Mouse (Mus musculus): ENCODE measurements around the gene Cebpe. TPM values are rescaled to one million over a fixed set of nuclear protein-coding genes. Genes with fewer than 3 reads are reported as not detected.

The Cebpe gene
- polyA plus RNA-seq, 1 experiment, result 0.05 TPM

DNA sequence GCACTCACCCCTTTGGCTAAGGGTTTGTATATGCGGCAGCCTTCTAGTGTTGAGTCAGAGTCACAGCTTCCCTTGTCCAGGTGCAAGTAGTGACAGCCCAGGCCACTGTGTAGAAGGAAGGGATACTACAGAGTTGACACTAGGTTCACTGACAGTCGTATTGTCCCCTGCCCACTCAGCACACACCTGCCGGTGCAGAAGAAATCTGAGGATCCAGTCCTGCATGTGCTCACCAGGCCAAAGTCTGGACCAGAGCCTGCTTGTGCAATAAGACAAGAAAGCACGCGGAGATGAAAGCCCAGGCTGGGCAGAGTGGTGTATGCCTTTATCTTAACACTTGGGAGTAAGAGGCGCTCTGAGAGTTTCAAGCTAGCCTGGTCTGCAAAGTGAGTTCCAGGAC, 16.9 kb downstream of the Cebpe start:
- Histone ChIP-seq H3K4me3 (replicated peaks) (no peak overlapping the region), H3K4me1 (ENCODE audit: control insufficient read depth) (no peaks in the 10 kb centered on the region), H3K36me3 (ENCODE audit: control insufficient read depth) (peaks cover 37% of the 10 kb centered on the region), H3K27me3 (ENCODE audit: control insufficient read depth) (peaks cover 6% of the 10 kb centered on the region), H3K9me3 (ENCODE audit: control insufficient read depth, low read length) (no peaks in the 10 kb centered on the region)
- TF ChIP-seq GATA1 (IDR thresholded peaks at IDR 0.05; ENCODE audit: low read length), result no peak
- TF ChIP-seq TAL1 (IDR thresholded peaks at IDR 0.05; ENCODE audit: low read length), result no peak

- Histone ChIP-seq H3K27me3 (ENCODE audit: control insufficient read depth) (no peaks in the 10 kb centered on the region), H3K36me3 (ENCODE audit: control insufficient read depth) (peaks cover 53% of the 10 kb centered on the region), H3K4me3 (replicated peaks) (peak overlapping the region; percentile 100), H3K4me1 (ENCODE audit: control insufficient read depth) (peaks cover 46% of the 10 kb centered on the region), H3K9me3 (ENCODE audit: control insufficient read depth, low read length) (no peaks in the 10 kb centered on the region)
- TF ChIP-seq GATA1 (IDR thresholded peaks at IDR 0.05; ENCODE audit: low read length) (no peak), TAL1 (IDR thresholded peaks at IDR 0.05; ENCODE audit: low read length) (no peak)
Measured at GRCm38 (mm10) chr14:54687251-54687650, 24.7 kb downstream of the Cebpe start.

DNA sequence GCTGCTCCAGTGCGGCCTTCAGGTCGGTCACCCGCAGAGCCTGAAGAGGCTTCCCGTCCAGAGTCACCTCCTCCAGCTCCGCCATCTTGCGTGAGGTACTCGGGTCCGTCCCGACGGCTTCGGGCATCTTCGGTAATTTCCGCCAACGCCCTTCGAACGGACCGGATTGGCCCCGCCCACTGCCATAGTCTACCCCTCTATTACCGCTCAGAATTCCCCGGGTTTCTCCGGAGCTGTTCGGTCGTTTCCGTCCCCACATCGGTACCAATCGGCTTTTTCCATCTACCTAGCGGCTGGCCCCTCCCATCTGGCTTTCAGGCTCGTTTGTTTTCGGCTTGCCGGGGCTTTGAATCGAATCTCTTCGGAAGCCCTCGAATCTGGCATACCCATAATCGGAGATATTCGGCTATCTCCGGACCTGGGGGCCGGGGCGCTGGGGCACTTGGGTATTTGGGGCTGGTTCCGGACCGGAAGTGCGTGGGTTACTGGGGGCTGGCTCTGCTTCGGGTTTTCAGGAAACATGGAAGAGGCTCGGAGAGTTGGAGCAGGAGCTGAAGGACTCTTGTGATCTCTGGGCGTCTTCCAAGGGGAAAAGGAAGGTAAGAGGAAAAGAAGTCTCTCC, 25.3 kb downstream of the Cebpe start, which contains the start of gene Acin1:
TSS of gene Acin1 (minus strand) at position 410 of the 622 bp plus-strand sequence.
- Histone ChIP-seq H3K36me3 (ENCODE audit: control insufficient read depth) (peaks cover 59% of the 10 kb centered on the region), H3K27me3 (ENCODE audit: control insufficient read depth) (no peaks in the 10 kb centered on the region), H3K4me3 (replicated peaks) (peak within 1 kb of the TSS; percentile 100), H3K9me3 (ENCODE audit: control insufficient read depth, low read length) (no peaks in the 10 kb centered on the region), H3K4me1 (ENCODE audit: control insufficient read depth) (peaks cover 52% of the 10 kb centered on the region)
- TF ChIP-seq GATA1 (IDR thresholded peaks at IDR 0.05; ENCODE audit: low read length), result no peak
- no peak for TF ChIP-seq TAL1 (IDR thresholded peaks at IDR 0.05; ENCODE audit: low read length)

GRCm38 (mm10) chr14:54686063-54686521, 25.9 kb downstream of the Cebpe start, which contains the start of gene 1700123O20Rik:
Gene 1700123O20Rik, plus strand, starts transcription at chr14:54686216.
- Histone ChIP-seq H3K4me1 (ENCODE audit: control insufficient read depth) (peaks cover 52% of the 10 kb centered on the region), H3K27me3 (ENCODE audit: control insufficient read depth) (no peaks in the 10 kb centered on the region), H3K9me3 (ENCODE audit: control insufficient read depth, low read length) (no peaks in the 10 kb centered on the region), H3K4me3 (replicated peaks) (peak within 1 kb of the TSS; percentile 100), H3K36me3 (ENCODE audit: control insufficient read depth) (peaks cover 61% of the 10 kb centered on the region)
- TF ChIP-seq GATA1 (IDR thresholded peaks at IDR 0.05; ENCODE audit: low read length), result peak; percentile 68
- TF ChIP-seq TAL1 (IDR thresholded peaks at IDR 0.05; ENCODE audit: low read length), result no peak

GRCm38 (mm10) chr14:54685471-54685870, 26.5 kb downstream of the Cebpe start:
- Histone ChIP-seq H3K9me3 (ENCODE audit: control insufficient read depth, low read length) (no peaks in the 10 kb centered on the region), H3K27me3 (ENCODE audit: control insufficient read depth) (no peaks in the 10 kb centered on the region), H3K4me1 (ENCODE audit: control insufficient read depth) (peaks cover 52% of the 10 kb centered on the region), H3K4me3 (replicated peaks) (peak overlapping the region; percentile 100), H3K36me3 (ENCODE audit: control insufficient read depth) (peaks cover 58% of the 10 kb centered on the region)
- TF ChIP-seq GATA1 (IDR thresholded peaks at IDR 0.05; ENCODE audit: low read length) (no peak), TAL1 (IDR thresholded peaks at IDR 0.05; ENCODE audit: low read length) (no peak)

- Histone ChIP-seq H3K36me3 (ENCODE audit: control insufficient read depth) (peaks cover 60% of the 10 kb centered on the region), H3K27me3 (ENCODE audit: control insufficient read depth) (no peaks in the 10 kb centered on the region), H3K9me3 (ENCODE audit: control insufficient read depth, low read length) (no peaks in the 10 kb centered on the region), H3K4me3 (replicated peaks) (no peak overlapping the region), H3K4me1 (ENCODE audit: control insufficient read depth) (peaks cover 34% of the 10 kb centered on the region)
- TF ChIP-seq TAL1 (IDR thresholded peaks at IDR 0.05; ENCODE audit: low read length), result no peak
- no peak for TF ChIP-seq GATA1 (IDR thresholded peaks at IDR 0.05; ENCODE audit: low read length)
Measured at GRCm38 (mm10) chr14:54682396-54682795, 29.6 kb downstream of the Cebpe start.

GRCm38 (mm10) chr14:54678657-54679304, 33.2 kb downstream of the Cebpe start:
- peaks cover 17% of the 10 kb centered on the region for H3K4me1 ChIP-seq (ENCODE audit: control insufficient read depth)
- peaks cover 88% of the 10 kb centered on the region for H3K36me3 ChIP-seq (ENCODE audit: control insufficient read depth)
- TF ChIP-seq GATA1 (IDR thresholded peaks at IDR 0.05; ENCODE audit: low read length) (no peak), TAL1 (IDR thresholded peaks at IDR 0.05; ENCODE audit: low read length) (no peak)
- H3K27me3 ChIP-seq (ENCODE audit: control insufficient read depth), result no peaks in the 10 kb centered on the region
- H3K9me3 ChIP-seq (ENCODE audit: control insufficient read depth, low read length), result no peaks in the 10 kb centered on the region
- no peak overlapping the region for H3K4me3 ChIP-seq (replicated peaks)

DNA sequence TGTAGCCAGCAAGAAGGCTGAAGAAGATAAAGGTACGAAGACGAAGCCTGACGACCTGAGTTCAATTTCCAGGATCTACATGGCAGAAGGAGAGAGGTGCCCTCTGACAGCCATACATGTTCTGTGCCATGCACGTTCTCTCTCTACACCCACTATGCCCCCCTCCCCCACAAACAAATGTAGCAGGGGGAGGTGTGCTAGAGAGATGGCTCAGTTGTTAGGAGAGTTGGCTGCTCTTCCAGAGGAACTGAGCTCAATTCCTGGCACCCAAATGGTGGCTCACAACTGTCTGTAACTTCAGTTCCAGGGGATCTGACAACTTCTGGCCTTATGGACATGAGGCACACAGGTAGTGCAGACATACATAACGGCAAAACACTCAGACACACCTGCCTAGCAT, 35.7 kb downstream of the Cebpe start:
- H3K36me3 ChIP-seq (ENCODE audit: control insufficient read depth), result peaks cover 88% of the 10 kb centered on the region
- peaks cover 2% of the 10 kb centered on the region for H3K4me1 ChIP-seq (ENCODE audit: control insufficient read depth)
- TF ChIP-seq GATA1 (IDR thresholded peaks at IDR 0.05; ENCODE audit: low read length) (no peak), TAL1 (IDR thresholded peaks at IDR 0.05; ENCODE audit: low read length) (no peak)
- no peaks in the 10 kb centered on the region for H3K27me3 ChIP-seq (ENCODE audit: control insufficient read depth)
- H3K9me3 ChIP-seq (ENCODE audit: control insufficient read depth, low read length), result no peaks in the 10 kb centered on the region
- no peak overlapping the region for H3K4me3 ChIP-seq (replicated peaks)

- no peaks in the 10 kb centered on the region for H3K9me3 ChIP-seq (ENCODE audit: control insufficient read depth, low read length)
- no peak for TF ChIP-seq GATA1 (IDR thresholded peaks at IDR 0.05; ENCODE audit: low read length)
- TF ChIP-seq TAL1 (IDR thresholded peaks at IDR 0.05; ENCODE audit: low read length), result no peak
- H3K4me3 ChIP-seq (replicated peaks), result no peak overlapping the region
- peaks cover 2% of the 10 kb centered on the region for H3K4me1 ChIP-seq (ENCODE audit: control insufficient read depth)
- H3K27me3 ChIP-seq (ENCODE audit: control insufficient read depth), result no peaks in the 10 kb centered on the region
- peaks cover 89% of the 10 kb centered on the region for H3K36me3 ChIP-seq (ENCODE audit: control insufficient read depth)
Measured at GRCm38 (mm10) chr14:54674317-54674716, 37.7 kb downstream of the Cebpe start.
